Mouse (Mus musculus): Measurements from ENCODE around the gene Bbox1.
A peak's percentile ranks its signal among the peaks of the same experiment; 100 is the strongest.

The Bbox1 gene

GRCm38 (mm10) chr2:110314509-110315155 is at the start of gene Bbox1:
TSS of gene Bbox1 (minus strand) at chr2:110314560.
- no peak for DNase-seq (ENCODE audit: low spot score in 2 of 2)

GRCm38 (mm10) chr2:110363855-110364254 is 49.5 kb upstream of the Bbox1 start:
- DNase-seq (ENCODE audit: low spot score in 2 of 2): no peak

- DNase-seq (ENCODE audit: low spot score in 2 of 2): peak in 1 of 2 experiments; percentile 40
These were observed 48.3 kb upstream of the Bbox1 start, which contains the start of gene Fibin for GRCm38 (mm10) chr2:110362432-110363283. TSS of gene Fibin (minus strand) at chr2:110363183.

GRCm38 (mm10) chr2:110353302-110353970 is 39.1 kb upstream of the Bbox1 start:
- DNase-seq (ENCODE audit: low spot score in 2 of 2): no peak

- no peak for DNase-seq (ENCODE audit: low spot score in 2 of 2)
These were observed 37.5 kb upstream of the Bbox1 start for GRCm38 (mm10) chr2:110351843-110352251.

- DNase-seq (ENCODE audit: low spot score in 2 of 2): no peak
These were observed 37.0 kb upstream of the Bbox1 start for GRCm38 (mm10) chr2:110351406-110351805.

GRCm38 (mm10) chr2:110328953-110329352 is 14.6 kb upstream of the Bbox1 start:
- no peak for DNase-seq (ENCODE audit: low spot score in 2 of 2)

- no peak for DNase-seq (ENCODE audit: low spot score in 2 of 2)
These were observed 5.6 kb upstream of the Bbox1 start for GRCm38 (mm10) chr2:110319949-110320348.

GRCm38 (mm10) chr2:110319266-110319665 is 4.9 kb upstream of the Bbox1 start:
- DNase-seq (ENCODE audit: low spot score in 2 of 2): no peak

GRCm38 (mm10) chr2:110318719-110319118 is 4.4 kb upstream of the Bbox1 start:
- no peak for DNase-seq (ENCODE audit: low spot score in 2 of 2)

GRCm38 (mm10) chr2:110316116-110316883 is 1.9 kb upstream of the Bbox1 start:
- no peak for DNase-seq (ENCODE audit: low spot score in 2 of 2)

GRCm38 (mm10) chr2:110314074-110314473 is 286 bp downstream of the Bbox1 start:
- no peak for DNase-seq (ENCODE audit: low spot score in 2 of 2)

GRCm38 (mm10) chr2:110313305-110313824 is 995 bp downstream of the Bbox1 start:
- DNase-seq (ENCODE audit: low spot score in 2 of 2): no peak

GRCm38 (mm10) chr2:110305358-110306283 is 8.7 kb downstream of the Bbox1 start:
- DNase-seq (ENCODE audit: low spot score in 2 of 2): no peak

- no peak for DNase-seq (ENCODE audit: low spot score in 2 of 2)
These were observed 12.1 kb downstream of the Bbox1 start for GRCm38 (mm10) chr2:110302261-110302660.

- DNase-seq (ENCODE audit: low spot score in 2 of 2): no peak
These were observed 13.0 kb downstream of the Bbox1 start for GRCm38 (mm10) chr2:110301314-110301713.

GRCm38 (mm10) chr2:110294927-110295326 is 19.4 kb downstream of the Bbox1 start:
- DNase-seq (ENCODE audit: low spot score in 2 of 2): no peak

GRCm38 (mm10) chr2:110287959-110288358 is 26.4 kb downstream of the Bbox1 start:
- no peak for DNase-seq (ENCODE audit: low spot score in 2 of 2)

GRCm38 (mm10) chr2:110285829-110286504 is 28.4 kb downstream of the Bbox1 start:
- no peak for DNase-seq (ENCODE audit: low spot score in 2 of 2)

- peak in 1 of 2 experiments; percentile 9 for DNase-seq (ENCODE audit: low spot score in 2 of 2)
These were observed 38.9 kb downstream of the Bbox1 start for GRCm38 (mm10) chr2:110275424-110275823.
